Mouse (Mus musculus) brain, embryonic 18.5 days (tissue): ENCODE data around the gene Ssx2ip.
"Not testable (repeated sequence)": the region's sequence is repeated elsewhere in the genome, so short reads cannot be mapped to it uniquely, and the experiment has no call there.

Source experiments
- DNase-seq: peaks from one replicate; pipeline ENCODE4 v3.0.0-alpha.2; 2012; ENCODE audit warnings: low read depth, low spot score

Gene Ssx2ip

GRCm38 (mm10) chr3:146403770-146404169 is 672 bp upstream of the Ssx2ip start:
- no peak for DNase-seq

DNA sequence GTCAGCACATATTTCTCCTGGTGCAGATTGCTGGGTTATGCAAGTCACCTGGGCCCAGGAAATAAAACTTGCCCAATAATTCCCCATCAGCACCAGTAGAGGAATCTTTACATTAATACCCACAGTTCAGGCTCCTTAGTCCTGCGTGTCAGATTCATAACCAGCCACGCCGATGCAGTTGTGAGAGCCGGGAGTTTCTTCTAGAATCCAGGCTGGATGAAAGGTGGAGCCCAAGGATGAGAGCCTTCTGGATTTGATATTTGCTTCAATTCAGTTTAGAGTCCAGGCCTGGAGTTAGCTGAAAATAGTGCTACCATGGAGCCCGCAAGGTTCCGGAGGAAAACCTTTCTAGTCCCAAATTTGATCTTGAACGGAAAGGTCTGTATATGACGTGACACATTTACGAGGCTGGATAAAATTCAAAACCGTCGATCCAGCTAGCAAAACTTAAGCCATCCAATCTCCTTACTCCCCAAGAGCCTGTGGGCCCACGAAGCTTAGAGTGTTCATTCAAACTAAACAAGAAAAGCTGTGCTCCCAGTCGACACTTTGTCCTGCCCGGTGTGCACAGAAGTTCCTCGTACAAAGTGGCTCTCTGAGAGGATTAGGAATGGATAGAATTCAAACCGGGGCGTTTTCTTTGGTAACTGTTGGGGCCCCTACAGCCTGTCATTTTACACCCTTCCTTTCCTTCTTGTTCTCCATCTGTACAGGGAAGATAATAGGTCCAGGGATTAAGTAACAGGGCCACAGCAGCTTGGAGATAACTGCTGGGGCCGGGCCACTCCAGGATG is 968 bp downstream of the Ssx2ip start:
- DNase-seq = no peak

DNA sequence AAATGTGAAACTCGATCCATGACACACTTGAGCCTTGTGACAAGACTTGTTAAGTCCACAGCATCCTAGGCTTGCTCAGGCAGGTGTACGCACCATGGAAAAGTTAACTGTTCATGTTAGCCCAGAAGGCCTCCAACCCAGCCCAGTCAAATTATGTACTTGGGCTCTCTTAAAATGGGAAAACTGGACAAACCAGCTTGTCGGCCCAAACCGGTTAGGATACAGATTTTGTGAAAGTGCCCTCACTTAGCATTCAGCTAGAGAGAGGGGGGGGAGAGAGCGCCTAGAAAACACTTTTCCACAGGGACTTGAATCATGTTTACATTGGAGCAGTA is 1.5 kb downstream of the Ssx2ip start:
- no peak for DNase-seq

- DNase-seq = no peak
Measured at GRCm38 (mm10) chr3:146407086-146407721, 2.8 kb downstream of the Ssx2ip start.

DNA sequence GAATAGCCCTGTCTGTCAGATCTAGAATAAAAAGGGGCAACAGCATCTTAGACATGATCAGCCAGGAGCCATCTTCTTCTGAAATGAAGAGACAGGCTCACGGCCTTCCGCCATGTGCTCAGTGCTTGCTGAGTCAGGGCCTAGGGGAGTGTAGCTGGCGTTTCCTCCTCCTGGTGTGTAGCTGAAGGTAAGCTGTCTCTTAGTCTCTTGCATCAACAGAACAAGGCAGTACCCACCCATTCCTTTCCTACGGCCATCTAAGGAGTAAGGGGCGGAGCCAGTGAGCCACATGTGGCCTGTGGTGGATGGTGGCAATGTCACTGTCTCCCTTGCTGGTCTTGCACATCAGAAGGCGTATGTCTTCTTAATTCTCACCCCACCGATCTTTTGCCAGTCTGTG is 5.7 kb downstream of the Ssx2ip start:
- DNase-seq = no peak

DNA sequence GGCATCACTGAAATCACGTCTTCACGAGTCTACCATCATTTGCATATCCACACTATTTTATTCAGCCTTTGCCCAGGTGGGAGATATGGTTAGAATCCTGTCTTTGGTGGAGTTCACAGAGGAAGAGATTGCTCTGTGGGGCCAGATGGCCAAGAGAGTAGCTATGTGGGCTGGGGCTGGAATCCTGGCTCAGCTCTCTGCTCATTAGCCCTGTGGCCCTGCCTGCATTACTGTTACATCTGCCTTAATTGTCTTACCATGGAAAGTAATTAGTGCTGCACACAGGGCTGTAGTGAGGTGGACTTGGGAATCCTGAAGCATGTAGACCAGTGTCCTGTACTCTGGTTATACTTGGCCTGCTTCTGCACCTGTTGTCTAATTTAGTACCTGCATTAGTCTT is 7.6 kb downstream of the Ssx2ip start:
- no peak for DNase-seq

- no peak for DNase-seq
Measured at GRCm38 (mm10) chr3:146412480-146412879, 8.0 kb downstream of the Ssx2ip start.

- no peak for DNase-seq
Measured at GRCm38 (mm10) chr3:146413016-146413415, 8.6 kb downstream of the Ssx2ip start.

DNA sequence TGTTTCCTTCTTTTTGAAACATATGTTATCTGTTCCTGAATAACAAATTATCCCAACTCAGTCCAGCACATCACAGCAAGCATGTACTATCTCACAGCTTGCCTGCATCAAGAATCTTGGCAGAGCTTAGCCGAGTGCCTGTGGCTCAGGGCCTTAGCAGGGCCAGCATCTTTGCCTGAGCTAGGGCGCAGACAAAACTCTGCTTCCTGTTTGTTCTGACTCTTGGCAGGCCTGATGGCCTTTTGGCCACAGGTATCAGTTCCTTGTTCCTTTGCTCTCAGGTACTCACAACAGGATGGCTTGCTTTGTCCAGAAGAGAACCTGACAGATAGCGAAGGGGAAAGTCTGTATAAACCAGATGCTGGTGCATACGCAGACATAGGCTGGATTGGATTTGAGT is 9.6 kb downstream of the Ssx2ip start:
- DNase-seq = no peak

DNA sequence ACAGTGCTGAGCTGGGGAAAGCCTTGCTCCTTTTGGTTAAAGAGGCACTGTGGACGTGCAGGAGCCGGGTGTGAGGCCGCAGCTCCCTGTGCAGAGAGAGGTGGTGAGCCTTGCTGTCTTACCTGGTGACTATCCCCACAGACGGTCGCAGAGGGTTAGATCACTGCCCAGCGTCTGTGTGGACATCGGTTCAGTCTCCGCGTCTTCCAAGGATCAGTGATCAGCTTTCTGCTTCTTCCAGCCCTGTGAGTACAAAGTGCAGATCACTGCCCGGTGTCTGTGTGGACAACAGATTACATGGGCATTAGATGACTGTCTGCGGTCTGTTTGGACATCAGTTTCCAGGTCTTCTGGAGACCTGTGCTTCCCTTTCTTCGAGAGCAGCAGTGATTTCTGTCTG is 10.1 kb downstream of the Ssx2ip start:
- DNase-seq = no peak

- DNase-seq = no peak
Measured at GRCm38 (mm10) chr3:146417873-146418272, 13.4 kb downstream of the Ssx2ip start.

GRCm38 (mm10) chr3:146418901-146419300 is 14.5 kb downstream of the Ssx2ip start:
- DNase-seq = no peak

DNA sequence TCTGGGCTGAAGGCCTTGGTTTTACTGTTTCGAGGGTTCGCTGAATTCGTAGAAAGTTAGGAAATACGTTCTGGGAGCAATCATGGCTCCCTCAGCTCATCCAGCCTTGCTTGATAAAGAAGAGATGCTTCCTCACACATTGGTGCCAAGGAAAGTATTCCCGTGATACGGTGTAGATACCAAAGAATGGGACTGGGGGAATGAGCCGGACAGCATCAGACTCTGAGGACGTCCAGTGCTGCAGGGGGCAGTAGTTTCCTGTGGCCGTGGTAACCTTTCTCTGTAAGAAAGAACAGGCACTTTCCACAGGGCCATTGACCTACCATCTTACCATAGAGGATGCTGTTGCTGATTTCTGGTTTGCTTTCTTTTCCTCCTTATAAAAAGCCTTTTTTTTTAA is 15.1 kb downstream of the Ssx2ip start:
- no peak for DNase-seq

GRCm38 (mm10) chr3:146419992-146420537 is 15.6 kb downstream of the Ssx2ip start:
- no peak for DNase-seq

GRCm38 (mm10) chr3:146421787-146422186 is 17.3 kb downstream of the Ssx2ip start:
- no peak for DNase-seq

DNA sequence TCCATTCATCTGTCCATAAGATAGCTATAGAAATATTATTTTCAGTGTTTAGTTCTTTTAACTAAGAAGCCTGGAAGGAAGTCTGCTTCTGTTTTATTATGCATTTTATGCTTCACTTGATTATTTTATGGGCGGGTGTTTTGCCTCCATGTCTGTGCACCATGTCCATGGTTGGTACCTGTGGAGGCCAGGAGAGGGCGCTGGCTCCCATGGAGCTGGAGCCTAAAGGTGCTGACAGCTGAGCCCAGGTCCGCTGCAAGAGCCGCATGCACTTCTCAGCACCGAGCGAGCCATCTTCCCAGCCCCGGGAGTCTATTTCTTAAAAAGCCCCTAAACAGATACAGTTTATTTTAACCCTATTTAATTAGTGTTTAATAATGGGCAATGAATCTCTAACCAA is 19.3 kb downstream of the Ssx2ip start:
- DNase-seq = no peak

GRCm38 (mm10) chr3:146424306-146424900 is 20.0 kb downstream of the Ssx2ip start:
- DNase-seq = no peak

GRCm38 (mm10) chr3:146425902-146426301 is 21.5 kb downstream of the Ssx2ip start:
- DNase-seq = no peak

DNA sequence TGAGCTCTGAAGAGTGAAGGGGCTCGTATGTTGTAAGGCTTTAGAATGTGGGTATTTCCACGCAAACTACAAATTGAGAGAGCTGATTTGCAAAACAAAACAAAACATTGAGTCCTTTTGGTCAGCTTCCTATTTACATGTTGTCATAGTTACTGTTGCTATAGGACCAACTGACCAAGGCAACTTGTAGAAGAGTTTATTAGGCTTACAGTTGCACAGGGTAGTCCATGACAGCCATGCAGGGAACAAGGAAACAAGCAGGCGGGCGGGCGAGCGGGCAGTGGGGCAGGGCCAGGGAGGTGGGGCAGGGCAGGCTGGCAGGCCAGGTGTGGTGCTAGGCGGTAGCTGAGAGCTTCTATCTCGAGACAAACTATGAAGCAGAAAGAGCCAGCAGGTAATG is 22.0 kb downstream of the Ssx2ip start:
- DNase-seq = no peak

GRCm38 (mm10) chr3:146433063-146433462 is 28.6 kb downstream of the Ssx2ip start:
- DNase-seq = not testable (repeated sequence)

DNA sequence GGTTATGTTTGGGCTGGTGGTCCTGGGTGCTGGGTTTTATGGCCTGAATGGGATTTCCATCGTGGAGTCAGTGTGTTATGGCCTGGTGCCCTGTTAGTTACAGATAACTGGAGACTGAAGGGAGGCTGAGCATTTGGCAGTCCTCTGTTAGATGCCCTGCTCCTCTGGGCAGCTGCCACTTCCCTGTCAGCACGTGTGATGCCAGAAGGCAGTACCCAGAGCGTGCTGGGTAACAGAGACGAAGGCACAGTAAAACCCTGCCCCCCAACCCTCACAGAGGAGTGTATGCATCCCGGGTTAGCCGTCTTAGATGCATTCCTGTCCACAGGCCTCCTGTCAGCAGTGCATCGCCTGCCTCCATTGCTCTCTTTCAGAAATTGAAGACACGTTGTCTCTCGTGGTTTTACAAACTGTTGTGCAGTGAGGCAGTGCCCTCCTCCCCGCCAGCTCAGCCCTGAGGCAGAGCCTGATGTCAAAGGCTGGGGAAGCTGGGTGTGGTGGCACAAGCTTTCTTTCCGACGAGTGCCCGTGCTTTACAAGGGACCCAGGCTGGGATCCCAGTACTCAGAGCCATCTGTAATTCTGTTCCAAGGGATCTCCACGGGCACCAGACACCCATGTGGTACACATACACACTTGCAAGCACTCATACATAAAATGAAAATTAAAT is 29.4 kb downstream of the Ssx2ip start:
- no peak for DNase-seq

GRCm38 (mm10) chr3:146434686-146435085 is 30.2 kb downstream of the Ssx2ip start:
- no peak for DNase-seq
